Mouse (Mus musculus): ENCODE data around the gene Rxylt1. TPM values are rescaled to one million over a fixed set of nuclear protein-coding genes. Genes with fewer than 3 reads are reported as not detected.

Gene Rxylt1
- polyA plus RNA-seq, 1 experiment from 2014 or later, result 28.1 TPM

GRCm38 (mm10) chr10:122106633-122107028 is 9.5 kb upstream of the Rxylt1 start:
- H3K4me3 ChIP-seq (ENCODE audit: low read depth, low read length), result no peak overlapping the region
- DNase-seq (no peak), ATAC-seq (no peak)
- H3K9me3 ChIP-seq (ENCODE audit: low read length), result no peaks in the 10 kb centered on the region
- no peaks in the 10 kb centered on the region for H3K4me1 ChIP-seq (ENCODE audit: insufficient read depth)
- H3K27me3 ChIP-seq (ENCODE audit: insufficient read depth, low read length), result no peaks in the 10 kb centered on the region
- TF ChIP-seq EP300 (IDR thresholded peaks at IDR 0.05; ENCODE audit: low read depth), result no peak
- no peak for TF ChIP-seq CTCF (IDR thresholded peaks at IDR 0.05; ENCODE audit: low read depth)
- H3K9ac ChIP-seq (replicated peaks), result no peak overlapping the region
- no peak overlapping the region for H3K4me2 ChIP-seq (ENCODE audit: low read depth, low read length)
- H3K27ac ChIP-seq (ENCODE audit: low read depth), result peak overlapping the region; percentile 72
- H3K36me3 ChIP-seq (replicated peaks; ENCODE audit: insufficient read depth, low read length), result no peaks in the 10 kb centered on the region
- 73% methylated on average over 3 of the region's 3 CpGs for WGBS (ENCODE audit: insufficient replicate concordance)

DNA sequence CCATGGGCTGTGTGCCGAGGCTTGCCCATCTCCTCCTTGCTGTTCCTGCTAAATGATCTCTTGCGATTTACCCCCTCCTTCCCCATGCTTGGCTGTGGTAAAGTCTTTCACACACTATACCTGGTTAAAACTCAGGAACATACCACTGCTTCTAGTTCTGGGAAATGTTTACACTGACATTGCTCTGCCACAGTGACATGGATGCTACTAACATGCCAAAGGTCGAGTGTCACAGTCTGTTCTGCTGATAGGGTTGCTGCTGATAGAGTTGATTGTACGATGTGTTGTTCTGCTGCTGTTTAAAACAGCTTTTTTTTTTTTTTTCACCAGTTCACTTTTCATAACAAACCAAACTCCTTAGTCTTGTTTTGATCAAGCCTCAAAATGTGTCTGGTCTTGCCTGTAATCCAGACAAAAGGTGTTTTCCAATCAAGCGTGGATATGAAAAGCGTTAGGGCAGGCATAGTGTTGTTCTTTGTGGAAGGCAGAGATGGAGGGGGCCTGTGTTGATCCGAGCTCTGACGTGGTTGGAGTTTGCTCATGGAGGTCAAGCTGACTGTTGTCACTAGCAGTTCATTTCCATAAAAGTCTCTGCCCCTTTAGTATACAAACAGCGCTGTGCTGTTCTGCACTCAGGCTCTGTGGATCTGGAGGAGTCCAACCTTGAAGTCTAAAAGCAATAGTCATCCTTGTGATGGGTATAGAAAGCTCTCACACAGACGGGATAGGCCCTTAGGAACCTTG is 8.9 kb upstream of the Rxylt1 start:
- TF ChIP-seq EP300 (IDR thresholded peaks at IDR 0.05; ENCODE audit: low read depth) (peak; percentile 36; the same call in 1 of the 2 replicates), CTCF (IDR thresholded peaks at IDR 0.05; ENCODE audit: low read depth) (no peak)
- Histone ChIP-seq H3K27ac (ENCODE audit: low read depth) (peak overlapping the region; percentile 72), H3K9me3 (ENCODE audit: low read length) (no peaks in the 10 kb centered on the region), H3K4me2 (ENCODE audit: low read depth, low read length) (no peak overlapping the region), H3K4me1 (ENCODE audit: insufficient read depth) (no peaks in the 10 kb centered on the region), H3K27me3 (ENCODE audit: insufficient read depth, low read length) (no peaks in the 10 kb centered on the region), H3K36me3 (replicated peaks; ENCODE audit: insufficient read depth, low read length) (no peaks in the 10 kb centered on the region), H3K9ac (replicated peaks) (no peak overlapping the region), H3K4me3 (ENCODE audit: low read depth, low read length) (no peak overlapping the region)
- 55% methylated on average over 10 of the region's 10 CpGs for WGBS (ENCODE audit: insufficient replicate concordance)
- ATAC-seq (peak; percentile 91), DNase-seq (peak; percentile 41)

GRCm38 (mm10) chr10:122105407-122105806 is 8.2 kb upstream of the Rxylt1 start:
- no peaks in the 10 kb centered on the region for H3K36me3 ChIP-seq (replicated peaks; ENCODE audit: insufficient read depth, low read length)
- DNase-seq (peak; percentile 68), ATAC-seq (peak; percentile 66)
- H3K4me3 ChIP-seq (ENCODE audit: low read depth, low read length), result no peak overlapping the region
- H3K4me2 ChIP-seq (ENCODE audit: low read depth, low read length), result 0 out of 2 replicates have a peak overlapping the region, but pooled peaks have one; percentile 13
- no peaks in the 10 kb centered on the region for H3K27me3 ChIP-seq (ENCODE audit: insufficient read depth, low read length)
- no peaks in the 10 kb centered on the region for H3K9me3 ChIP-seq (ENCODE audit: low read length)
- H3K4me1 ChIP-seq (ENCODE audit: insufficient read depth), result no peaks in the 10 kb centered on the region
- TF ChIP-seq CTCF (IDR thresholded peaks at IDR 0.05; ENCODE audit: low read depth) (peak; percentile 80), EP300 (IDR thresholded peaks at IDR 0.05; ENCODE audit: low read depth) (no peak)
- 5% methylated on average over 3 of the region's 3 CpGs for WGBS (ENCODE audit: insufficient replicate concordance)
- H3K9ac ChIP-seq (replicated peaks), result no peak overlapping the region
- H3K27ac ChIP-seq (ENCODE audit: low read depth), result peak overlapping the region; percentile 72

GRCm38 (mm10) chr10:122102675-122103074 is 5.5 kb upstream of the Rxylt1 start:
- no peak for DNase-seq
- H3K9me3 ChIP-seq (ENCODE audit: low read length), result no peaks in the 10 kb centered on the region
- 77% methylated on average over 5 of the region's 5 CpGs for WGBS (ENCODE audit: insufficient replicate concordance)
- no peak overlapping the region for H3K9ac ChIP-seq (replicated peaks)
- H3K36me3 ChIP-seq (replicated peaks; ENCODE audit: insufficient read depth, low read length), result no peaks in the 10 kb centered on the region
- no peak for ATAC-seq
- no peak overlapping the region for H3K4me2 ChIP-seq (ENCODE audit: low read depth, low read length)
- no peaks in the 10 kb centered on the region for H3K4me1 ChIP-seq (ENCODE audit: insufficient read depth)
- H3K27me3 ChIP-seq (ENCODE audit: insufficient read depth, low read length), result no peaks in the 10 kb centered on the region
- H3K27ac ChIP-seq (ENCODE audit: low read depth), result no peak overlapping the region
- no peak for TF ChIP-seq CTCF (IDR thresholded peaks at IDR 0.05; ENCODE audit: low read depth)
- TF ChIP-seq EP300 (IDR thresholded peaks at IDR 0.05; ENCODE audit: low read depth), result no peak
- H3K4me3 ChIP-seq (ENCODE audit: low read depth, low read length), result no peak overlapping the region

DNA sequence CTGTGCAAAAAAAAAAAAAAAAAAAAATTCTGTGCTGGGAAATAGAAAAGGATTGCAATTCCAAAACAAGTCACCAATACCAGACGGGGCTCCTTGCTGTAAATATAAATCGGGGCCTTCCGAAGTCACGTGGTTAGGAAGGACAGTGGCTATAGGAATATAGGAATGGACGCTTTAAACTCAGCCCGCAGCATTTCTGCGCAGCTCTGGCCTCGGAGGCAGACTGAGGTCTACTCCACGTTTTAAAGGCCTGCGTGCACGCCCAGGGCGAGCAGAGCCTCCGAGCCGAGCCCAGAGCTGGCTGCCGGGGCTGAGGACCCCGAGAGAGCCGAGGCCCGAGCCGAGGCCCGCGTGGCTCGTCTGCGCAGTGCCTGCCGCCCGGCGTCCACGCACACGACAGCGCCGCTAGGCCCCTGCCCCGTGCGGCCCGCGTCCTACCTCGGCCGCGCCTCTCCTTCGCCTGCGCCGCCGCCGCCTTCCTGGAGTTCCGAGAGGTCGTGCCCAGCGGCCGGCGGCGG is 650 bp downstream of the Rxylt1 start:
- H3K4me1 ChIP-seq (ENCODE audit: insufficient read depth), result peaks cover 8% of the 10 kb centered on the region; the same call in 1 of the 2 replicates
- no peak for DNase-seq
- peak overlapping the region; percentile 97 for H3K4me2 ChIP-seq (ENCODE audit: low read depth, low read length)
- peak overlapping the region; percentile 88 for H3K27ac ChIP-seq (ENCODE audit: low read depth)
- H3K9me3 ChIP-seq (ENCODE audit: low read length), result no peaks in the 10 kb centered on the region
- peak; percentile 69 for ATAC-seq
- H3K9ac ChIP-seq (replicated peaks), result peak overlapping the region; percentile 81
- peak overlapping the region; percentile 64 for H3K4me3 ChIP-seq (ENCODE audit: low read depth, low read length)
- under 1% methylated on average over 47 of the region's 48 CpGs for WGBS (ENCODE audit: insufficient replicate concordance)
- no peaks in the 10 kb centered on the region for H3K27me3 ChIP-seq (ENCODE audit: insufficient read depth, low read length)
- TF ChIP-seq EP300 (IDR thresholded peaks at IDR 0.05; ENCODE audit: low read depth), result no peak
- TF ChIP-seq CTCF (IDR thresholded peaks at IDR 0.05; ENCODE audit: low read depth), result no peak
- 0 out of 2 replicates have a peak, but pooled peaks cover 4% of the 10 kb centered on the region for H3K36me3 ChIP-seq (replicated peaks; ENCODE audit: insufficient read depth, low read length)

GRCm38 (mm10) chr10:122090472-122090871 is 6.7 kb downstream of the Rxylt1 start:
- DNase-seq, result no peak
- H3K4me2 ChIP-seq (ENCODE audit: low read depth, low read length), result no peak overlapping the region
- no peak overlapping the region for H3K27ac ChIP-seq (ENCODE audit: low read depth)
- 88% methylated on average over 1 of the region's 1 CpGs for WGBS (ENCODE audit: insufficient replicate concordance)
- ATAC-seq, result no peak
- H3K9me3 ChIP-seq (ENCODE audit: low read length), result 0 out of 2 replicates have a peak, but pooled peaks cover 2% of the 10 kb centered on the region
- no peak overlapping the region for H3K4me3 ChIP-seq (ENCODE audit: low read depth, low read length)
- no peaks in the 10 kb centered on the region for H3K27me3 ChIP-seq (ENCODE audit: insufficient read depth, low read length)
- TF ChIP-seq EP300 (IDR thresholded peaks at IDR 0.05; ENCODE audit: low read depth) (no peak), CTCF (IDR thresholded peaks at IDR 0.05; ENCODE audit: low read depth) (no peak)
- peaks cover 10% of the 10 kb centered on the region for H3K36me3 ChIP-seq (replicated peaks; ENCODE audit: insufficient read depth, low read length)
- no peak overlapping the region for H3K9ac ChIP-seq (replicated peaks)
- no peaks in the 10 kb centered on the region for H3K4me1 ChIP-seq (ENCODE audit: insufficient read depth)
